Mouse (Mus musculus) forebrain, embryonic 12.5 days (tissue): ENCODE results near the gene 3110021N24Rik. TPM values are rescaled to one million over a fixed set of nuclear protein-coding genes. Genes with fewer than 3 reads are reported as not detected.

Source experiments
- ATAC-seq: fragments of 200-750 bp; cut with Nextera tagmentation; 2 replicates; pipeline ENCODE4 v1.8.0; 2017; ENCODE audit warnings: moderate TSS enrichment; ENCODE audit not compliant: low FRiP score
- H3K27ac ChIP-seq: fragments of 300-500 bp; sonication (generic); 2 replicates; pipeline ENCODE4 v1.5.1; 2016; ENCODE audit warnings: mild to moderate bottlenecking
- H3K27me3 ChIP-seq: fragments of 300-500 bp; sonication (generic); 2 replicates; pipeline ENCODE4 v1.6.1; 2016; ENCODE audit warnings: mild to moderate bottlenecking
- H3K36me3 ChIP-seq: fragments of 300-500 bp; sonication (generic); replicated peaks from 2 replicates; pipeline ENCODE4 v1.6.1; 2016; ENCODE audit warnings: mild to moderate bottlenecking
- H3K4me1 ChIP-seq: fragments of 300-500 bp; sonication (generic); 2 replicates; pipeline ENCODE4 v1.6.1; 2016
- H3K4me2 ChIP-seq: fragments of 300-500 bp; sonication (generic); 2 replicates; pipeline ENCODE4 v1.6.1; 2016; ENCODE audit warnings: mild to moderate bottlenecking, moderate library complexity
- H3K4me3 ChIP-seq: fragments of 300-500 bp; sonication (generic); replicated peaks from 2 replicates; pipeline ENCODE4 v1.5.1; 2016; ENCODE audit warnings: mild to moderate bottlenecking
- H3K9ac ChIP-seq: fragments of 300-500 bp; sonication (generic); 2 replicates; pipeline ENCODE4 v1.6.1; 2016; ENCODE audit warnings: mild to moderate bottlenecking
- H3K9me3 ChIP-seq: fragments of 300-500 bp; sonication (generic); 2 replicates; pipeline ENCODE4 v1.6.1; 2016
- WGBS: fragments of 180-500 bp; shearing (Covaris S2); methylation state at CpG from one replicate; pipeline ENCODE4 v1.1.7; 2016; 5-methylcytosine and 5-hydroxymethylcytosine counted together
- polyA plus RNA-seq: library from polyadenylated mRNA; unstranded; fragments of >200 nt; fragmentation: Nextera tagmentation; extraction: Ambion mirVana; gene quantifications from 2 replicates; pipeline ENCODE4 v1.2.1, GENCODE M21; 2016

Gene 3110021N24Rik
- polyA plus RNA-seq, 1 experiment from 2014 or later = 2.8 TPM

DNA sequence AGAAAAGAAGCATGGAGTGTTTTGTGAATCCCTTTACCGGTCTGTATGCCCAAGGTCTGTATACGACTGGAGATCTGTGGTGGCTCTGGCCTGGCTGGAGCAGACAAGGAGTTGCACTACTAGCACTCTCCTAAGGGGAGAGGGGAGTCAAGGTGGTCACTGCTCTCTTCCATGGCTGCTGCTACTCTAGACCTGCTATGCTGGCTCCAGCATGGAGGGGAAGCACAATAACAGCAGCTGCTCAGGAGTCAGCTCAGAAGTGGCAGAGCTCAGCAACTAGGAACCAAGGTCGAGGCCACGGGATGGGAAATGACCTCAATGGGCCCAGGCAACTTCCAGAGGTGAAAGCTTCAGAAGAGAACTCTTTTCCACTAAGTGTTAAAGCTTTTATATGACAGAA, 91.7 kb downstream of the 3110021N24Rik start:
- no peak for ATAC-seq
- Histone ChIP-seq H3K9me3 (no peaks in the 10 kb centered on the region), H3K4me3 (no peak overlapping the region), H3K27ac (no peak overlapping the region), H3K4me1 (no peaks in the 10 kb centered on the region), H3K9ac (no peak overlapping the region), H3K27me3 (no peaks in the 10 kb centered on the region), H3K36me3 (peaks cover 7% of the 10 kb centered on the region; the same call in 1 of the 2 replicates), H3K4me2 (no peak overlapping the region)
- WGBS = 63% methylated on average over 4 of the region's 4 CpGs

DNA sequence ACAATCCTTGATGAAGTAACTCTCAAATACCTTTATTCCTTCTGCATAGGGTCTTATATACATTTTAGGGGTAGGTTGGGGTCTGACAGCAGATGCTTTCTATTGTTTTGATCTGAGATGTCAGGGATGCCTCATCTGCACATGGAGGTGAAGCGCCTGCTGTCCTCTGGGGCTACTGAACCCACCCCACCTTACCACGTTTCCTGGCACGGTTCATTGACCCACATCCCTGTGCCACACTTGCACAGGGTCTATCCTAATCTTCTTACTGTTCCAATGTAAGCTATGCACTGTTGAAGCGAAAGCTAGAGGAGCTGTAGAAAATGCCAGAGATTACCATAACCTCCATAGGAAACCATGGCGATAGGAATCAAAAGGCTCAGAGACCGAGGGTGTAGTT, 92.1 kb downstream of the 3110021N24Rik start:
- H3K27me3 ChIP-seq = no peaks in the 10 kb centered on the region
- no peak overlapping the region for H3K9ac ChIP-seq
- 73% methylated on average over 6 of the region's 6 CpGs for WGBS
- peaks cover 7% of the 10 kb centered on the region; the same call in 1 of the 2 replicates for H3K36me3 ChIP-seq
- H3K27ac ChIP-seq = no peak overlapping the region
- no peak for ATAC-seq
- no peaks in the 10 kb centered on the region for H3K4me1 ChIP-seq
- no peak overlapping the region for H3K4me2 ChIP-seq
- no peaks in the 10 kb centered on the region for H3K9me3 ChIP-seq
- H3K4me3 ChIP-seq = no peak overlapping the region

DNA sequence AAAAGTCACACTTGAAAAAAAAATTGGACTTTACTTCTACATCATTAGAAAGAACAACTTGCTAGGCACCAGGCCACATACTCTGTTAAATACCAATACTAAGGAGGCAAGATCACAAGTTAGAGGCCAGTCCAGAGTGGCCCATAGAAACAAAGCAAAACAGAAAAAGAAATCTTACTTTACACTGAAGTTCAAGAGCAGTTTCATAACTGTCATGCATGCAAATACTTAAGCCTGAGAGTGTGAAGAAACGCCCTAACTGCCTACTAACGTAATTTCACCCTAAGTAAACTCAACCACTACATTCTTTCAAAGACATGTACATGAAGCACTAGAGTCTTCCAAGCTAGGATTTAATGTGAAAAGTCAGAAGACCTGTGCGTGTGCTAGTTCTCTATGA, 106.2 kb downstream of the 3110021N24Rik start:
- Histone ChIP-seq H3K4me2 (no peak overlapping the region), H3K9me3 (no peaks in the 10 kb centered on the region), H3K4me3 (no peak overlapping the region), H3K36me3 (peaks cover 79% of the 10 kb centered on the region), H3K9ac (no peak overlapping the region), H3K27ac (no peak overlapping the region), H3K4me1 (0 out of 2 replicates have a peak, but pooled peaks cover under 1% of the 10 kb centered on the region), H3K27me3 (no peaks in the 10 kb centered on the region)
- 97% methylated on average over 3 of the region's 3 CpGs for WGBS
- no peak for ATAC-seq

DNA sequence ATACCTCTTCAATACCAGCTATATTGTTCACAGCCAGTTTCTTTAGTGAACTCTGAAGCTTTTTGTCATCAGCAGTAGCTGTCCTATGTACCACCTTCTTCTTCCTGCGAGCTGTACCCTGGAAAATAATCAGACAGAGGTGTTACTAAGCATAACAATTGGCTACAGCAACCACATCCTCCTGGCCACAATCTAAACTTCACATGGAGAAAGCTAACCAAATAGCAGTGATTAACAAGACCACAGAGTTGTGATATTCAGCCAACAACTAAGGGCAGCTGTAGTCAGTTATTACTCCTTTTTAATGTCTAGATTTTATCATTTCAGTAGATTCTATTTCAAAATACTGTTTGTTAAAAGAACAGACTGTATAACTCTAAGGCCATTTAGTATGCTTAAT, 106.6 kb downstream of the 3110021N24Rik start:
- no peaks in the 10 kb centered on the region for H3K27me3 ChIP-seq
- WGBS = 96% methylated on average over 1 of the region's 1 CpGs
- no peak overlapping the region for H3K4me3 ChIP-seq
- no peak overlapping the region for H3K9ac ChIP-seq
- peaks cover 5% of the 10 kb centered on the region; the same call in 1 of the 2 replicates for H3K4me1 ChIP-seq
- no peak overlapping the region for H3K4me2 ChIP-seq
- no peaks in the 10 kb centered on the region for H3K9me3 ChIP-seq
- no peak for ATAC-seq
- H3K27ac ChIP-seq = no peak overlapping the region
- peaks cover 77% of the 10 kb centered on the region for H3K36me3 ChIP-seq

DNA sequence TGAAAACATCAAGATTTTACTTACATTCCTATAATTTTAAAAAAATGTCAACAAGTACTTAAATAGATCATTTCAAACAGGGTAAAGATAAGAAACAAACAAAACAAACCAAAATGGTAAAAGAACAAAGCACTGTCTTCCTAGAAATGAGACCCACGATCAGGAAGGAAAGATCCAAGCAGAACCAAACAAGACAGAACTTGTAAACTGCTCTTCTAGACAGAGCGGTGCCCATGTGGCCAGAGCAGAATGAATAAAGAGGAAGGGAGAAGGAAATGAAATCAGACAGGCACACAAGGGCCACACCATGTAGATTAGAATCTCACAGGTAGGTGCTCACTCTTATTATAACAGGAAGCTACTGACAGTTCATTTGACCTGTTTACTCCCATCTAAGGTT, 107.2 kb downstream of the 3110021N24Rik start:
- H3K4me1 ChIP-seq = peaks cover 9% of the 10 kb centered on the region
- H3K4me3 ChIP-seq = no peak overlapping the region
- H3K27ac ChIP-seq = no peak overlapping the region
- 91% methylated on average over 2 of the region's 2 CpGs for WGBS
- no peaks in the 10 kb centered on the region for H3K9me3 ChIP-seq
- peaks cover 77% of the 10 kb centered on the region for H3K36me3 ChIP-seq
- no peak overlapping the region for H3K4me2 ChIP-seq
- no peak overlapping the region for H3K9ac ChIP-seq
- H3K27me3 ChIP-seq = no peaks in the 10 kb centered on the region
- no peak for ATAC-seq

DNA sequence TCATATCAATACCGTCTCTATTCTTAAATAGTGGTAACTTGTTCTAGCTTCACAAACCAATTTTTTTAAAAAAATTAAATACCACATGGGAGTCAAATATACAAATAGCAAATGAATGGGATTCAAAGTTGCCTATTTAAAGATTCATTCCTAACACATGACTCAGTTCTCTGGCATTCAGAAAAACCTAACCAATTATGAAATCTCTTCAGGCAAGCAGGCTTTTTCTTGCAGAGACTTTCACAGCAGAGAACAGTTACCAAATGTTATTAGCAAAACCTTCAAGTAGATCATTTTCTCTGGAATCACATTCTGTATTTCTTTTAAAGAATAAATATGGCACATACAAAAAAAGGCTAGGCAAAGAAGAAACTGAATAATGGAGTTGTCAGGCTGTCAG, 111.2 kb downstream of the 3110021N24Rik start:
- no peak for ATAC-seq
- no peak overlapping the region for H3K27ac ChIP-seq
- no peaks in the 10 kb centered on the region for H3K27me3 ChIP-seq
- peaks cover 23% of the 10 kb centered on the region for H3K4me1 ChIP-seq
- H3K9me3 ChIP-seq = no peaks in the 10 kb centered on the region
- no peak overlapping the region for H3K4me2 ChIP-seq
- H3K9ac ChIP-seq = no peak overlapping the region
- peaks cover 41% of the 10 kb centered on the region for H3K36me3 ChIP-seq
- H3K4me3 ChIP-seq = no peak overlapping the region
- 92% methylated on average over 1 of the region's 1 CpGs for WGBS

Other genes starting within 250 kb of the 3110021N24Rik start
- gene Prpf38a, start 140.3 kb upstream of the 3110021N24Rik start, polyA plus RNA-seq = 107 and 112 TPM in 2 replicates
- 11.4 and 13.0 TPM in 2 replicates for gene Orc1, start 140.2 kb upstream of the 3110021N24Rik start, polyA plus RNA-seq
- gene Cc2d1b, start 99.7 kb upstream of the 3110021N24Rik start, polyA plus RNA-seq = 22.8 and 29.1 TPM in 2 replicates
- 5.4 and 5.9 TPM in 2 replicates for gene Zfyve9, start 61.1 kb downstream of the 3110021N24Rik start, polyA plus RNA-seq
- 254 and 266 TPM in 2 replicates for gene Btf3l4, start 114.0 kb downstream of the 3110021N24Rik start, polyA plus RNA-seq
- 96.1 and 96.6 TPM in 2 replicates for gene Txndc12, start 115.0 kb downstream of the 3110021N24Rik start, polyA plus RNA-seq
- gene Kti12, start 128.1 kb downstream of the 3110021N24Rik start, polyA plus RNA-seq = 40.6 and 42.0 TPM in 2 replicates
- gene A730015C16Rik, start 129.0 kb downstream of the 3110021N24Rik start, polyA plus RNA-seq = 1.5 and 2.9 TPM in 2 replicates
- gene Rab3b, start 159.4 kb downstream of the 3110021N24Rik start, polyA plus RNA-seq = 33.7 and 34.6 TPM in 2 replicates